Mouse (Mus musculus): ENCODE data around the gene Vsir. TPM values are rescaled to one million over a fixed set of nuclear protein-coding genes. Genes with fewer than 3 reads are reported as not detected.

The Vsir gene
- polyA plus RNA-seq, 1 experiment: 16.0 TPM

DNA sequence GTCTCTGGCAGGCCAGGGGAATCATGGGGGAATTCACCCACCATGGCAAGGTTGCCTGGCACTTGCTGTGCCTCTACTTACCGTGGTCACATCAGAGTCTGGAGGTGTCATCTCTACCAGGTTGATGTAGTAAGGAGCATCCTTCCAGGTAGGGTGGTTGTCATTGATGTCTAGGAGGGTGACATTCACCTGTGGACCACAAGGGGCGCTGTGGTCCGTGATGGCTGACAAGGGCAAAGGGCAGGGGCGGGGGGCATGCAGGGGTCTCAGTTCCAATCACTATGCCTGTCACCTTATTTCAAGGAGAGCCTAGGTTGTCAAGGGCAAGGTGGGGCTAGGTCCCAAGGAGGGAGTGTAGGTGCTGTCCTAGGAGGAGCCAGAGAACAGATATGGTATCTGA lies 73.0 kb downstream of the Vsir start:
- Histone ChIP-seq H3K4me3 (ENCODE audit: insufficient read depth, low read depth, low read length) (no peak overlapping the region), H3K4me1 (ENCODE audit: control insufficient read depth, insufficient read depth, insufficient read length, low read length) (no peaks in the 10 kb centered on the region), H3K27ac (replicated peaks; ENCODE audit: low read depth, low read length) (no peak overlapping the region)

Other genes with a start within 250 kb of the Vsir start
- gene Spock2, start 240.6 kb upstream of the Vsir start, polyA plus RNA-seq (2012; ENCODE audit: insufficient read depth, insufficient read length, missing spikeins): 1.7 and 2.2 TPM in 2 replicates
- gene Chst3, start 127.6 kb upstream of the Vsir start, polyA plus RNA-seq (2012; ENCODE audit: insufficient read depth, insufficient read length, missing spikeins): not detected in 2 replicates
- 774 and 844 TPM in 2 replicates for gene Psap, start 69.2 kb upstream of the Vsir start, polyA plus RNA-seq (2012; ENCODE audit: insufficient read depth, insufficient read length, missing spikeins)
- not detected in 2 replicates for gene Gm17455, start 52.9 kb downstream of the Vsir start, polyA plus RNA-seq (2012; ENCODE audit: insufficient read depth, insufficient read length, missing spikeins)